Mouse (Mus musculus) frontal cortex, postnatal 14 days (tissue): ENCODE measurements around the gene Tnfrsf19.

Experiments
- DNase-seq, 2 experiments: peaks; one replicate each; pipeline ENCODE4 v3.0.0; 2022; ENCODE audit warnings: low spot score in 2 of 2

Gene Tnfrsf19

GRCm38 (mm10) chr14:61046091-61046681 lies at the start of gene Tnfrsf19:
Gene Tnfrsf19 (minus strand): TSS chr14:61046490.
- peak; percentile 66 to 76 for DNase-seq

GRCm38 (mm10) chr14:61092073-61092472 lies 45.8 kb upstream of the Tnfrsf19 start:
- peak in 1 of 2 experiments; percentile 25 for DNase-seq

DNA sequence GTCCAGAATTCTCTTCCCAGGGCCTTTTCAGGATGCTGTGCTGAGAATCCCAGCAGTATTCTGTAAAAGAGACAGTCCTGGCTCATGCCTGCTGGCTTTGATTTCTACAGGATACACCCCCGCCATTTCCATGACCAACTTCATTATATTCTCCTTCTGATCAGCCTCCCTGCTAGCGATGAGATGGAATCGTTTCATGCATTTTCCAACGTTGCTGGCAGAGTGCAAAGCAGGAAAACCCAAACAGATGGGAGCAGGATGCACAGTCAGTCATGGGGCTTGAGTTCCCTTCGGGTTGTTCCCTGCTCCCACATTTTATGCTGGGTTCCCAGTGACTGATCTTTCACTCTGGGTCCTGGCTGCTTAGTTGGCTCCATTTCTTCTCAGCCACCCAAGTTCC lies 44.7 kb upstream of the Tnfrsf19 start:
- no peak for DNase-seq

DNA sequence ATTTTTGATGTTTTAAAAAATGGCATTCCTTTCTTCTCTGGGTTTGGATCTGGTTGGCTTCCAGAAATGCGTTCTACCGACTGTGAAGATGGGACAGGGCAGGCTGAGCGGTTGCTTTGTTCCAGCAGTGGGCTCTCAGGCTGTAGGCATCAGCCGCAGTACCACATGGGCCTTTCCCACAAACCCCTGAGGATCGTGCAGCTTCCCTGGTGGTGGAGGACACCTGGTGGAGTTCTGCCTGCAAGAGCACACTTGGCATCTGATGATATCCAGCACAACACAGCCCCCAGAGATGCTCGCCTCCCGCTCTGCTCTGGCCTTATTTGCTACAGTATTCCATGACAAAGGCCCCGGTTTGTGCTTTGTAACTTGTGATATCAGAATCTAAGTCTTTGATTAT lies 41.9 kb upstream of the Tnfrsf19 start:
- DNase-seq = no peak

- DNase-seq = peak; percentile 27
Measured at GRCm38 (mm10) chr14:61085325-61085724, 39.0 kb upstream of the Tnfrsf19 start.

GRCm38 (mm10) chr14:61069555-61069954 lies 23.3 kb upstream of the Tnfrsf19 start:
- DNase-seq = no peak

- DNase-seq = no peak
Measured at GRCm38 (mm10) chr14:61061729-61062128, 15.4 kb upstream of the Tnfrsf19 start.

- DNase-seq = no peak
Measured at GRCm38 (mm10) chr14:61059316-61059945, 13.1 kb upstream of the Tnfrsf19 start.

DNA sequence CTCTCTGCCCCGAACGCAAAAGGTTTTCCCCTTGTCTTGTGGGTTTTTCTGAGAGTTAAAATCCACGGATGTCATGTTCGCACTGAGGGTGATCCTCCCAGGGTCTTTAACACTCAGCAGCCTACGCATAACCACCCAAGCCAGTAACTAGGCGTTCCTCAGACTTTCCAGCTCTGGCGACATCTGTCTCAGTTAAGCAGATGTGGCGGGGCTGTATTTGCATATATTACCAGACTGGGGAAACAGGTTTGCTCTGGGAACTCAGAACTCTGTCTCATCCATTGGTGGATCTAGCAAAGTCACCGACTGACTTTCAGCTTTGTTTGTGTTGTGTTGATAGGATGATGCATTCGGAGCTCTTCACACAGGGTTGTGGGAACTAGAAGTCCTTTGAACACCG lies 10.7 kb upstream of the Tnfrsf19 start:
- DNase-seq = no peak

- no peak for DNase-seq
Measured at GRCm38 (mm10) chr14:61056445-61056844, 10.2 kb upstream of the Tnfrsf19 start.

DNA sequence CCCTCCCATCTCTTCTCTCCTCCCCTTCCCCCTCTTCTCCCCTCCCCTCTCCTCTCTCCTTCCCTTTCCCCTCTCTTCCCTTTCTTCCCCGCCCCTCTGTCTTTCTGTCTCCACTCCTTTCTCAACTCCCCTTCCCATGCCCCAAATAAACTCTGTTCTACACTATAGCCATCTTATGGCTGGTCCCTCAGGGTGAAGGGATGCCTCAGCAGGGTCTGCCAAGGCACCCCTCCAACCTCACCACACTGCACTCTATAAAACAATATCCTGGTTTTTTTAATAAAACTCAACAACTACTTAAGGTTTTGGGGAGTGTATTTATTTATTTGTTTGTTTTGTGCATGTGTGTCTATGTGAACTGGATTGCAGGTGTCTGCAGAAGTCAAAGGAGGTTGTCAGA lies 9.6 kb upstream of the Tnfrsf19 start:
- no peak for DNase-seq

- no peak for DNase-seq
Measured at GRCm38 (mm10) chr14:61052163-61052562, 5.9 kb upstream of the Tnfrsf19 start.

DNA sequence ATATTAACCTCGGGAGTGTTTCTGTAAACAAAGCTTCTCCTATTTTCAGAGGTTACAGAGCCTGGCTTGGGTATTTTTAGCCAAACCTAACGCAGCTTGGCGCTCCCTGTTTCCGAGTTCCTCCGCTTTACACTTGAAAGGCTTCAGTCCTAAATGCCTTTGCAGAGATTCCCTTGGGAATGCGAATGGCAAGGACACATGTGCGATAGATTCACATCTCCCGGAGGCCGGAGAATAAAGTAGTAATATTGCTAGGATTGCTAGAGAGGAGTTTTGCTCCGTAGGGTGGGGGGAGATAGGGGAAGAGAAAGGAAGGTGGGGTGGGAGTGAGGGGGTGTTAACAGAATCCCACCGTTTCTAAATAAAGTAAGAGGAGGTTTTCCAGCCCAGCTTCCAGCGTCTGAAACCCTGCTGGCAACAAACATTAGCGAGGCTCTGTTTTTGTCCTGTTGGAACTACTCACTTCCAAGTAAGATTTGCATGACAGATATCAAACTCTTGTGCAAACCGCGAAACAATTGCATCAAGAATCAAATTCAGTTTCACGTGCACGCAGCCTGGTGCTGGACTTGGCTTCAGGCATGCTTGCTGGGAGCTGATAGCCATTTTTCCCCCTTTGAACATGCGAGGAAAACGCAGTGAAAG lies 722 bp downstream of the Tnfrsf19 start:
- no peak for DNase-seq

DNA sequence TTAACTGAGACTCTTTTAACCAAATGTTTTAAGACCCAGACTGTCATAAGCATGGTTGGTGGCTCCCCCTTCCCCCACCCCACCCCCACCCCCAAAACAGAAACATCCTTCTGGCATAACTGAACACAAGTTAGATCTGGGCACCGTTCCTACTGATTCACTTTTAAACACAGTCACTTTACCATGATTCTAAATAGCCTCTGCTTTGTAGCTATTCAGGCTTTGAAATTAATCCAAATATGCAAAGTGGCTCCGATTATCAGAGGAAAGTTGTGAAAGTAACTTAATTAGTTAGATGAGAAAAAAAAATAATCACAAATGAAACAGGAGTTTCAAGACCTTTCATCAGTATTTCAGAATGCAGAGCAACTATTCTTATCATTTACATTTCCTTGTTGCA lies 2.0 kb downstream of the Tnfrsf19 start:
- no peak for DNase-seq

DNA sequence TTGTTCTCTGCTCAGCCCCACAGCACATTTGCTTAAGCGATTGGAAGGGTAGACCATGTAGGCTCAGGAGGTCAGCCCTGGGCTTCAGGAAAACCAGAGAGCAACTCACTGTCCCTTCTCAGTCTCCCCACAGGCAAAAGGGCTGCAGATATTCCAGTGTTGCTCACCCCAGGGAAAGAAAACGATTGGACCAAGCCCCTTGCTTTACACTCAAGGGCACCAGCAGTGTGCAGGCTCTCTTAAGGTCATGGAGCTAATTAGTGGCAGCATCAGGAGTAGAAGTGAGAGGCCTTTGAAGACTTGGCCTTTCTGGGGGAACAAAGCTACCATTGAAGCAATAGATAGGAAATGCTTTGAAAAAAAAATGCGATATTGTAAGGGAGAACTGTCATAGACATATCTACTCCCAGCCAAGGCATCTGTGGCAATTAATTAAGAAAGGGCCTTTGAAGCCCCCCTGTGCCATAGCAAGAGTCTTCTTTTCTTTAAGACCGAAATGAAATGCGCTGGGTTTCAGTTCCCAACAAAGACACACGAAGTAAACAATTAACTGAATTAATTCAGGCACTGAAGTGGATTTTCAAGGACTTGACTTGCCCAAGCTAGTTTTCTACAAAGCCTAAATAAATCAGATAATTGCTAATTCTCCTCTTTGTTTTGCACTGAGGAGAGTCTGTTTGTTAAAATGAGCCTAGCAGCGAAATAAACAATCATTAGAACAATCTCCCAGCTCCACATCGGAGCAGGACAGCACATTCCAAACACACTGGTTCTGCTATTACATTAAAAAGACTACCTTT lies 2.6 kb downstream of the Tnfrsf19 start:
- DNase-seq = no peak

DNA sequence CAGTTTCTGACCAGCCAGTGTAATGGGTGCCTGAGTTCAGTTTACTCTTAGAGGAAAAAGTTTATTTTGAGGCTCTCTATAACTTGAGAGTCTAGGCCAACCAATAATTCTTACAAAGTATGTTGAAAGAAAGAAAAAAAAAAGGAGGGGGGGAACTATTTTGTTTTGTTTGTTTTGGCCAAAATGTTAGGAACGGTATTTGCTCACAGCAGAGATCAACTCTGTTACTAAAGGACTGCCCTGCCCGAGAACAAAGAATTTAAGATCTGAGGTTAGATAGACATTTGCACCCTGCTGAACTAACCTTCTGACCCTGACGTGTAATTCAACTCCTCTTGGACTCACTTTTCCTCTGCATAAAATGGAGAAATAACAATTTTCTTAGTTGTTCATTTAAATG lies 4.0 kb downstream of the Tnfrsf19 start:
- DNase-seq = no peak

- DNase-seq = no peak
Measured at GRCm38 (mm10) chr14:61040236-61040635, 6.1 kb downstream of the Tnfrsf19 start.

- no peak for DNase-seq
Measured at GRCm38 (mm10) chr14:61038082-61038472, 8.2 kb downstream of the Tnfrsf19 start.

DNA sequence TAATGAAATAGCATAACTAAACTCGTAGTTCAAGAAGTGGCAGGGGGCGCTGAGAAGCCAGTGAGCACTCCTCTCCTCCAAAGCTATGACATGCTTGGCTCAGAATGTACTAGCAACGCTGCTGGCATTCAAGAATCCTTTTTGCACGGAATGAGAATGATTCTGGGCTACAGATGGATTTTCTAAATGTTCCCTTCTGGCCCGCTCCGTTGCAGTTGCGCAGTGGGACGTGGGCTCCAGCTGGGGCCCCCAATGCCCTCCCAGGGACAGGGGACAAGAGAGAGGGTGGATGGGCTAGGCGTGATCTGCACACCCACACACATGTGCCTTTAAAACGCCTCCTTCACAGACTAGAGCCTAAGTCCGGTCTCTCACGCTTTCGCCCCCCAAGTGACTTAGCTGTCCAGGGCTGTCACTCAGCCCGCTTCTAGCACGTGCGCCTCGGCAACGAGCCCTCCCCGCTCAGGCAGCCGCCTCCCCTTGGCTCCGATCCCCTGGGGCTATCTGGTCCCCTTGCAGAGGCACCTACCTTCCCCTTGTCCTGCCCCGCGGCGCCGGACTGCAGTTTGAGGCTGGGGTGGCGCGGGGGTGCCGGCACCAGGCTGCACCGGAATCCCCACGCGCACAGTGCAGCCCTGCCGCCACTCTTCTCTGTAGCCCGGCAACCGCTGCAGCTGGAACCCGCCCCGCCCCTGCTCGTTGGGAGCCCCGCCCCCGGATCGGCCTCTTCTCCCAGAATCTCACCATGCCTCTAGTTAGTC lies 8.8 kb downstream of the Tnfrsf19 start:
- DNase-seq = peak; percentile 51 to 64

- DNase-seq = no peak
Measured at GRCm38 (mm10) chr14:61030366-61030765, 15.9 kb downstream of the Tnfrsf19 start.

DNA sequence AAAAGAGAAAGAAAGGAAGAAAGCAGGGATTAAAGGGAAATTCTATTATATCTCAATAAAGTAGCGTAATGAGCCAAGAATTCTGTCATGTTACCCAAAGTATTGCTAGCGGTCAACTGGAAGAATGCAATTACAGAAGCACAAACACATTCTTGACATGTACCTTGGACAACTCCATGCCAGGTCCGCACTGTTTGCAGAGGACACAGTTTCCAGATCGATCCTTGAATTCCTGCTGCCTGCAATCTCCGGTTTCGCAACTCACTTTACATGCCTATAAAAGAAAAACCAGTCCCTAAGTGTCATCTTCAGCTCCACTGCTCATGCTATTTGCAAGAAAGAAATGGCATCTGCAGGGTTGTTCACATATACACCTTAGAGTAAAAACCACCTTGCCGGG lies 22.3 kb downstream of the Tnfrsf19 start:
- DNase-seq = no peak

DNA sequence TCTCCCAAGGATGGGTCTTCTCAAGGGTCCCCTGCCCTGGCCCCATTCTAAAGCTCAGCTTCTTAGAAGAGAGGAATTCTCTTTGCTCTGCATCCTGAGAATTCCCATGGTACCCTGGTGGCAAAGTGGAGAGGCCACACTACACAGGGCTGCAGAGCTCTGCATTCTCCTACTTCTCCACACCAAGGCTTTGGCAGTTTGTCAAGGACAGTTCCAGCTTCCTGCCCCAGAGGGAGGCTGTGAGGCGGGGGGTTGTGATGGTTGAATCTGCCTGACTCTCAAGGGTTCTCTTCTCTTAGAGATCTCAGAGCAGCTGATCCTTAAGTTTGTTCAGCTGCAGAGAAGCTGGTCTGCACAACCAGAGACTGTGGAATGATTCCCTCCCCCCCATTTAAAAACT lies 23.9 kb downstream of the Tnfrsf19 start:
- no peak for DNase-seq
